Mouse (Mus musculus): ENCODE measurements around the gene Apbb2.

DNA sequence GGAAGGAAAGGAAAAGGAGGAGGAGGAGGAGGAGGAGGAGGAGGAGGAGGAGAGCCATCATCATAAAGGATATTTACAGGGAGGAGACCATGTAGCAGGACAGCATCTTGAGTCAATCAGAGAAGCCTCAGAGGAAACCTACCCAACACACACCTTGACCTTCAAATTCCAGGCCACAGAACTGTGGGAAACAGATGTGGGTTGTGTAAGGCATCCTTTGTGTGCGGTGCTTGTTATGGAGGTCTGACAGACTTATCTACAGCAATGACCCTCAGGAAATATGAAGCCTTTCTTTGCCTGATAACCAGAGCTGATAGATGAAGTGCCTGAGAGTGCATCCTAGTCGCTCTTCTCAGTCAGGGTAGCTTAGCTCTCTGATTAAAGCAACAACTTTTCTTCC is 189.5 kb downstream of the Apbb2 start:
- no peak for TF ChIP-seq GATA1 (IDR thresholded peaks at IDR 0.05; ENCODE audit: borderline replicate concordance, low read length)
- TF ChIP-seq FLI1 (IDR thresholded peaks at IDR 0.05; ENCODE audit: low read length) = no peak
